Mouse (Mus musculus): ENCODE results near the gene Trim42. TPM values are rescaled to one million over a fixed set of nuclear protein-coding genes. Genes with fewer than 3 reads are reported as not detected.

The Trim42 gene
- polyA plus RNA-seq (2015; fragmentation: Nextera tagmentation; extraction: Ambion mirVana) = not detected in 2 replicates

GRCm38 (mm10) chr9:97369591-97369990 lies at the start of gene Trim42:
TSS of gene Trim42 (minus strand) at chr9:97369958.
- Histone ChIP-seq H3K4me3 (no peak within 1 kb of the TSS), H3K9me3 (no peaks in the 10 kb centered on the region), H3K9ac (no peak within 1 kb of the TSS), H3K27me3 (no peaks in the 10 kb centered on the region), H3K4me2 (no peak within 1 kb of the TSS), H3K27ac (no peak within 1 kb of the TSS), H3K36me3 (no peaks in the 10 kb centered on the region), H3K4me1 (no peaks in the 10 kb centered on the region)
- no peak for ATAC-seq (ENCODE audit: insufficient number of reproducible peaks, low FRiP score, low TSS enrichment, low read depth)
- WGBS = 79% methylated on average over 7 of the region's 7 CpGs

- H3K36me3 ChIP-seq = no peaks in the 10 kb centered on the region
- 74% methylated on average over 6 of the region's 6 CpGs for WGBS
- H3K27me3 ChIP-seq = no peaks in the 10 kb centered on the region
- H3K27ac ChIP-seq = no peak overlapping the region
- H3K9me3 ChIP-seq = no peaks in the 10 kb centered on the region
- H3K4me2 ChIP-seq = no peak overlapping the region
- no peak overlapping the region for H3K9ac ChIP-seq
- H3K4me3 ChIP-seq = no peak overlapping the region
- ATAC-seq (ENCODE audit: insufficient number of reproducible peaks, low FRiP score, low TSS enrichment, low read depth) = no peak
- H3K4me1 ChIP-seq = no peaks in the 10 kb centered on the region
Measured at GRCm38 (mm10) chr9:97414876-97415668, 45.3 kb upstream of the Trim42 start.

- Histone ChIP-seq H3K4me3 (no peak overlapping the region), H3K27ac (no peak overlapping the region), H3K36me3 (no peaks in the 10 kb centered on the region), H3K9me3 (no peaks in the 10 kb centered on the region), H3K27me3 (no peaks in the 10 kb centered on the region), H3K4me1 (no peaks in the 10 kb centered on the region), H3K9ac (no peak overlapping the region), H3K4me2 (no peak overlapping the region)
- no peak for ATAC-seq (ENCODE audit: insufficient number of reproducible peaks, low FRiP score, low TSS enrichment, low read depth)
- 61% methylated on average over 2 of the region's 2 CpGs for WGBS
Measured at GRCm38 (mm10) chr9:97408142-97408541, 38.4 kb upstream of the Trim42 start.

- Histone ChIP-seq H3K9me3 (no peaks in the 10 kb centered on the region), H3K4me3 (no peak overlapping the region), H3K4me1 (no peaks in the 10 kb centered on the region), H3K27me3 (no peaks in the 10 kb centered on the region), H3K36me3 (no peaks in the 10 kb centered on the region), H3K9ac (no peak overlapping the region), H3K27ac (no peak overlapping the region), H3K4me2 (no peak overlapping the region)
- 74% methylated on average over 6 of the region's 6 CpGs for WGBS
- no peak for ATAC-seq (ENCODE audit: insufficient number of reproducible peaks, low FRiP score, low TSS enrichment, low read depth)
Measured at GRCm38 (mm10) chr9:97356441-97356840, 13.3 kb downstream of the Trim42 start.

GRCm38 (mm10) chr9:97344767-97345297 lies 24.9 kb downstream of the Trim42 start:
- ATAC-seq (ENCODE audit: insufficient number of reproducible peaks, low FRiP score, low TSS enrichment, low read depth) = 0 out of 2 replicates have a peak, but pooled peaks have one; percentile 32
- no peak overlapping the region for H3K4me3 ChIP-seq
- no peak overlapping the region for H3K27ac ChIP-seq
- peaks cover 6% of the 10 kb centered on the region for H3K4me1 ChIP-seq
- no peaks in the 10 kb centered on the region for H3K27me3 ChIP-seq
- no peak overlapping the region for H3K4me2 ChIP-seq
- WGBS = 39% methylated on average over 12 of the region's 12 CpGs
- H3K9me3 ChIP-seq = no peaks in the 10 kb centered on the region
- no peaks in the 10 kb centered on the region for H3K36me3 ChIP-seq
- no peak overlapping the region for H3K9ac ChIP-seq

- H3K36me3 ChIP-seq = no peaks in the 10 kb centered on the region
Measured at GRCm38 (mm10) chr9:97341772-97342171, 28.0 kb downstream of the Trim42 start.

GRCm38 (mm10) chr9:97322846-97323245 lies 46.9 kb downstream of the Trim42 start:
- Histone ChIP-seq H3K36me3 (no peaks in the 10 kb centered on the region), H3K9ac (no peak overlapping the region), H3K27me3 (no peaks in the 10 kb centered on the region), H3K4me2 (no peak overlapping the region), H3K27ac (no peak overlapping the region), H3K4me3 (no peak overlapping the region), H3K9me3 (no peaks in the 10 kb centered on the region), H3K4me1 (no peaks in the 10 kb centered on the region)
- WGBS = 67% methylated on average over 3 of the region's 3 CpGs
- ATAC-seq (ENCODE audit: insufficient number of reproducible peaks, low FRiP score, low TSS enrichment, low read depth) = no peak

More at GRCm38 (mm10) chr9:97341772-97342171, 28.0 kb downstream of the Trim42 start:
- Histone ChIP-seq H3K27ac (no peak overlapping the region), H3K27me3 (no peaks in the 10 kb centered on the region), H3K4me3 (no peak overlapping the region), H3K9ac (no peak overlapping the region), H3K9me3 (no peaks in the 10 kb centered on the region), H3K4me2 (no peak overlapping the region), H3K4me1 (peaks cover 6% of the 10 kb centered on the region)
- ATAC-seq (ENCODE audit: insufficient number of reproducible peaks, low FRiP score, low TSS enrichment, low read depth) = no peak
- 57% methylated on average over 5 of the region's 5 CpGs for WGBS

GRCm38 (mm10) chr9:97322120-97322519 lies 47.6 kb downstream of the Trim42 start:
- no peaks in the 10 kb centered on the region for H3K27me3 ChIP-seq
- ATAC-seq (ENCODE audit: insufficient number of reproducible peaks, low FRiP score, low TSS enrichment, low read depth) = no peak
- no peaks in the 10 kb centered on the region for H3K36me3 ChIP-seq
- no peak overlapping the region for H3K9ac ChIP-seq
- no peak overlapping the region for H3K4me3 ChIP-seq
- no peak overlapping the region for H3K4me2 ChIP-seq
- H3K27ac ChIP-seq = no peak overlapping the region
- H3K4me1 ChIP-seq = no peaks in the 10 kb centered on the region
- no peaks in the 10 kb centered on the region for H3K9me3 ChIP-seq
- 79% methylated on average over 10 of the region's 10 CpGs for WGBS

GRCm38 (mm10) chr9:97315421-97316055 lies 54.2 kb downstream of the Trim42 start:
- ATAC-seq (ENCODE audit: insufficient number of reproducible peaks, low FRiP score, low TSS enrichment, low read depth) = no peak
- H3K36me3 ChIP-seq = no peaks in the 10 kb centered on the region
- no peaks in the 10 kb centered on the region for H3K9me3 ChIP-seq
- no peaks in the 10 kb centered on the region for H3K4me1 ChIP-seq
- H3K27ac ChIP-seq = no peak overlapping the region
- H3K9ac ChIP-seq = no peak overlapping the region
- 71% methylated on average over 10 of the region's 10 CpGs for WGBS
- H3K4me2 ChIP-seq = no peak overlapping the region
- H3K4me3 ChIP-seq = no peak overlapping the region
- no peaks in the 10 kb centered on the region for H3K27me3 ChIP-seq

GRCm38 (mm10) chr9:97311614-97312013 lies 58.1 kb downstream of the Trim42 start:
- no peaks in the 10 kb centered on the region for H3K27me3 ChIP-seq
- no peak overlapping the region for H3K4me2 ChIP-seq
- no peaks in the 10 kb centered on the region for H3K9me3 ChIP-seq
- no peaks in the 10 kb centered on the region for H3K4me1 ChIP-seq
- no peak overlapping the region for H3K27ac ChIP-seq
- 82% methylated on average over 7 of the region's 7 CpGs for WGBS
- no peak overlapping the region for H3K4me3 ChIP-seq
- no peak overlapping the region for H3K9ac ChIP-seq
- no peak for ATAC-seq (ENCODE audit: insufficient number of reproducible peaks, low FRiP score, low TSS enrichment, low read depth)
- no peaks in the 10 kb centered on the region for H3K36me3 ChIP-seq

- H3K9me3 ChIP-seq = no peaks in the 10 kb centered on the region
- no peaks in the 10 kb centered on the region for H3K27me3 ChIP-seq
- 45% methylated on average over 7 of the region's 7 CpGs for WGBS
- no peak overlapping the region for H3K9ac ChIP-seq
- H3K4me1 ChIP-seq = no peaks in the 10 kb centered on the region
- H3K27ac ChIP-seq = no peak overlapping the region
- H3K36me3 ChIP-seq = no peaks in the 10 kb centered on the region
- no peak overlapping the region for H3K4me3 ChIP-seq
- ATAC-seq (ENCODE audit: insufficient number of reproducible peaks, low FRiP score, low TSS enrichment, low read depth) = no peak
- H3K4me2 ChIP-seq = no peak overlapping the region
Measured at GRCm38 (mm10) chr9:97309509-97310053, 60.2 kb downstream of the Trim42 start.

Data from limb, embryonic 15.5 days (tissue).